Mouse (Mus musculus) gastrocnemius, adult 8-10 months (tissue): ENCODE results near the gene Olfr818. TPM values are rescaled to one million over a fixed set of nuclear protein-coding genes. Genes with fewer than 3 reads are reported as not detected.
"Not testable (repeated sequence)": the region's sequence is repeated elsewhere in the genome, so short reads cannot be mapped to it uniquely, and the experiment has no call there.

Source experiments
- DNase-seq, 2 experiments: peaks; one replicate each; pipeline ENCODE4 v3.0.0; 2022; ENCODE audit warnings: low spot score in 2 of 2
- total RNA-seq, 4 experiments: library from RNA; stranded (reverse); gene quantifications; 2 replicates each; pipeline ENCODE4 v1.2.4; 2022

The Olfr818 gene
- total RNA-seq: not detected

DNA sequence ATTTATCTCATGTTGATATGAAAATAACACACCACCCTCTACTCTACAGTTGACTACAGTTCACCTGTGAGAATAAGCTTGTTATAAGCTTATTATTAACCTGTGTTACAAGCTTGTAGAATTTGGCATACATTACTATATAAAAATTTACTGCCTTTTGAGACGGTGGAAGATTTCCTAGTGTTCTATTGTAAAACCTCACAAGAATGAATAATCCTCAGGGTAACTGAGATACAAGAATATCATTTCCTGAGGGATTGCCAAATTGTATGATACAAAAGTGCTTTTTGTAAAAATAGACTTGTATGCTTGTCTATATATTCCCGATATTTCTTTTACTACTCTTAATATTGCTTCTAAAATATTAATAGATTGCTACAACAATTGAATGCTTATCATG lies at the start of gene Olfr818:
Gene Olfr818 (minus strand): TSS at position 101 of the 400 bp plus-strand sequence.
- no peak for DNase-seq

DNA sequence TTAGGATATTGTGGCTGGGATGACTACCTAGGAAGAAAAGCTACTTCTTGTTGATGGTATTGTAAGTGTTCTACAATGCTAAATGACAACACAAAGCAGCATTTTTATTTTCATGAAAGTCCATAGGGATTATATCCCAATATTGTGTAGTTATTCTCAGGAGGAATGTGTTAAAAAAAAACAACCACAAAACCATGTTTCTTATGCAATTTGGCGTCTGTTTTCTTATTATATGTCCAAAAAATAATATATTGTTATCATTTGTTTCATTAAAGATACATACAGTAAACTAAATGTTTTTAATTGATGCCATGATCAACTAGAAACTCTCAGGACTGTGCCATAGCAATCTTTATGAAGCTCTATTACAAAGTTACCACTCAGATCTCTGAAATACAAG lies 36.1 kb upstream of the Olfr818 start, which contains the start of gene Gm10310:
Gene Gm10310 (minus strand): TSS at position 101 of the 400 bp plus-strand sequence.
- not testable (repeated sequence) for DNase-seq

- not testable (repeated sequence) for DNase-seq
Observed at GRCm38 (mm10) chr10:129981867-129982266, 33.0 kb upstream of the Olfr818 start.

DNA sequence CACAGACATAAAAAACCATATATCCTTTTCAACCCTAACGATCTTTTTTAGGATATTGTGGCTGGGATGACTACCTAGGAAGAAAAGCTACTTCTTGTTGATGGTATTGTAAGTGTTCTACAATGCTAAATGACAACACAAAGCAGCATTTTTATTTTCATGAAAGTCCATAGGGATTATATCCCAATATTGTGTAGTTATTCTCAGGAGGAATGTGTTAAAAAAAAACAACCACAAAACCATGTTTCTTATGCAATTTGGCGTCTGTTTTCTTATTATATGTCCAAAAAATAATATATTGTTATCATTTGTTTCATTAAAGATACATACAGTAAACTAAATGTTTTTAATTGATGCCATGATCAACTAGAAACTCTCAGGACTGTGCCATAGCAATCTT lies 27.1 kb upstream of the Olfr818 start, which contains the start of gene Olfr247:
Gene Olfr247 (minus strand): TSS at position 101 of the 400 bp plus-strand sequence.
- not testable (repeated sequence) for DNase-seq

- DNase-seq: not testable (repeated sequence)
Observed at GRCm38 (mm10) chr10:129972994-129973393, 24.1 kb upstream of the Olfr818 start.

DNA sequence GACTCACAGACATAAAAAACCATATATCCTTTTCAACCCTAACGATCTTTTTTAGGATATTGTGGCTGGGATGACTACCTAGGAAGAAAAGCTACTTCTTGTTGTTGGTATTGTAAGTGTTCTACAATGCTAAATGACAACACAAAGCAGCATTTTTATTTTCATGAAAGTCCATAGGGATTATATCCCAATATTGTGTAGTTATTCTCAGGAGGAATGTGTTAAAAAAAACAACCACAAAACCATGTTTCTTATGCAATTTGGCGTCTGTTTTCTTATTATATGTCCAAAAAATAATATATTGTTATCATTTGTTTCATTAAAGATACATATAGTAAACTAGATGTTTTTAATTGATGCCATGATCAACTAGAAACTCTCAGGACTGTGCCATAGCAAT lies 18.3 kb upstream of the Olfr818 start, which contains the start of gene Olfr819:
Gene Olfr819 (minus strand): TSS at position 101 of the 400 bp plus-strand sequence.
- DNase-seq: not testable (repeated sequence)

GRCm38 (mm10) chr10:129966232-129966631 lies 17.3 kb upstream of the Olfr818 start:
- DNase-seq: not testable (repeated sequence)

DNA sequence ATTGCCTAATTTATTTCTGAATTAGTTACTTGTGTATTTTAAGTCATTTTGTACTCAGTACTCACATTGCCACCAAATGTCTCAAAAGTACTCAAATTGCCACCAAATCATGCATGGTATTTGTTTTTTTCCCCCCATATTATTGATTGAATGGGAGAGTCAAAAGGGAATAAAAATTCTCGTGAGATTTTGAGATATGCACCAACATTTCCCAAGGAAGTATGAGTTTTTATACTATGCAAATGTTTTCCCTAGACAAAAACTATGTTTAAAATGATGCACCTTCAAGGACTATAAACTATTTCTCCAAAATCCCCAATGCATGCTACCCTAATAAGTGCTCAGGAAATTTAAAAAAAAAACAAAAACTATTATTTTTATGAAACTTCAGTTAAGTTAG lies 33.4 kb downstream of the Olfr818 start, which contains the start of gene Olfr816:
Gene Olfr816 (minus strand): TSS at position 101 of the 400 bp plus-strand sequence.
- no peak for DNase-seq

GRCm38 (mm10) chr10:129905767-129906166 lies 43.1 kb downstream of the Olfr818 start, which contains the start of gene Olfr815:
Gene Olfr815, minus strand, starts transcription at chr10:129905867.
- not testable (repeated sequence) for DNase-seq

Other genes with a start within 250 kb of the Olfr818 start
- gene Olfr804, start 245.9 kb downstream of the Olfr818 start, total RNA-seq: not detected
- gene Olfr805, start 219.7 kb downstream of the Olfr818 start, total RNA-seq: not detected
- gene Olfr806, start 207.2 kb downstream of the Olfr818 start, total RNA-seq: not detected
- gene Olfr807, start 191.3 kb downstream of the Olfr818 start, total RNA-seq: not detected
- gene Olfr808, start 183.6 kb downstream of the Olfr818 start, total RNA-seq: not detected
- not detected for gene Olfr809, start 174.5 kb downstream of the Olfr818 start, total RNA-seq
- not detected for gene Olfr810, start 154.2 kb downstream of the Olfr818 start, total RNA-seq
- gene Olfr811, start 144.7 kb downstream of the Olfr818 start, total RNA-seq: not detected
- not detected for gene Olfr812, start 103.0 kb downstream of the Olfr818 start, total RNA-seq
- not detected for gene Olfr813, start 93.7 kb downstream of the Olfr818 start, total RNA-seq
- gene Olfr814, start 69.2 kb downstream of the Olfr818 start, total RNA-seq: not detected
- not detected for gene Olfr815, start 43.2 kb downstream of the Olfr818 start, total RNA-seq
- not detected for gene Olfr816, start 33.5 kb downstream of the Olfr818 start, total RNA-seq
- not detected for gene Olfr819, start 18.2 kb upstream of the Olfr818 start, total RNA-seq
- gene Olfr247, start 27.0 kb upstream of the Olfr818 start, total RNA-seq: not detected
- gene Gm10310, start 36.0 kb upstream of the Olfr818 start, total RNA-seq: not detected
- not detected for gene Olfr820, start 63.5 kb upstream of the Olfr818 start, total RNA-seq
- not detected for gene Olfr821, start 81.2 kb upstream of the Olfr818 start, total RNA-seq
- not detected for gene Olfr822, start 122.1 kb upstream of the Olfr818 start, total RNA-seq
- gene Olfr823, start 166.3 kb upstream of the Olfr818 start, total RNA-seq: not detected
- gene Olfr824, start 180.9 kb upstream of the Olfr818 start, total RNA-seq: not detected
- gene Olfr825, start 217.7 kb upstream of the Olfr818 start, total RNA-seq: not detected
- not detected for gene Olfr826, start 235.1 kb upstream of the Olfr818 start, total RNA-seq